Mouse (Mus musculus): ENCODE results near the gene Bpifb3. TPM values are rescaled to one million over a fixed set of nuclear protein-coding genes. Genes with fewer than 3 reads are reported as not detected.

Gene Bpifb3
- polyA plus RNA-seq, 1 experiment, result not detected

DNA sequence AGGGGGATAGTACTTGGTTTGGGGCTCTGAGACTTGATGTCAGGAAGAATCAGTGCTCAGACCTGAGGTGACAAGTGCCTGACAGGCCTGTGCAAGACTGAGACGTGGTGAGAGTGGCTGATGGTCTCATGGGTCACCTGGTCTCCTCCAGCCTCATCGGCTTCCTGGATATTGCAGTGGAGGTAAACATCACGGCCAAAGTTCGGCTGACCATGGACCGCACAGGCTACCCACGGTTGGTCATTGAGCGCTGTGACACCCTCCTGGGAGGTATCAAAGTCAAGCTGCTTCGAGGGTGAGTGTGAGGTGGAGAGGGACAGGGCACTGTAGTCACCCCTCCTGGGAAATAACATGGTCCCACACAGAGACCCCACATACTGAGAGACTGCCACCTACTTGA, 26.5 kb downstream of the Bpifb3 start:
- H3K36me3 ChIP-seq (ENCODE audit: control insufficient read depth, insufficient read depth), result no peaks in the 10 kb centered on the region
- no peaks in the 10 kb centered on the region for H3K79me2 ChIP-seq (ENCODE audit: control insufficient read depth, insufficient read depth)
- no peak overlapping the region for H3ac ChIP-seq (ENCODE audit: control insufficient read depth, insufficient read length)
- no peak overlapping the region for H3K4me2 ChIP-seq (ENCODE audit: low read depth)
- H3K4me3 ChIP-seq, result no peak overlapping the region
- TF ChIP-seq MAX (IDR thresholded peaks at IDR 0.05; ENCODE audit: low read depth) (no peak), TCF3 (IDR thresholded peaks at IDR 0.05; ENCODE audit: insufficient read length, low read depth) (no peak), USF1 (IDR thresholded peaks at IDR 0.05; ENCODE audit: low read depth) (no peak), POLR2AphosphoS2 (IDR thresholded peaks at IDR 0.05; ENCODE audit: insufficient read length, low read depth) (no peak), TCF12 (IDR thresholded peaks at IDR 0.05; ENCODE audit: insufficient read depth, poor library complexity, severe bottlenecking) (no peak), MYOD1 (IDR thresholded peaks at IDR 0.05; ENCODE audit: control insufficient read depth in 1 of 3, insufficient read length in 2 of 3, low read depth in 2 of 3) (no peak), POLR2A (IDR thresholded peaks at IDR 0.05; ENCODE audit: insufficient read length, low read depth) (no peak), CEBPB (IDR thresholded peaks at IDR 0.05; ENCODE audit: insufficient read depth, poor library complexity, severe bottlenecking) (no peak), REST (IDR thresholded peaks at IDR 0.05; ENCODE audit: insufficient read depth, insufficient read length) (no peak), E2F4 (IDR thresholded peaks at IDR 0.05; ENCODE audit: insufficient read depth) (no peak), SRF (IDR thresholded peaks at IDR 0.05; ENCODE audit: control insufficient read depth, insufficient read length, low read depth) (no peak), MYOG (IDR thresholded peaks at IDR 0.05; ENCODE audit: control insufficient read depth in 1 of 3, insufficient read depth in 1 of 3, insufficient read length in 2 of 3, low read depth in 2 of 3) (no peak)
- no peaks in the 10 kb centered on the region for H3K27me3 ChIP-seq (ENCODE audit: control insufficient read depth, insufficient read depth, insufficient read length)

GRCm38 (mm10) chr2:153952897-153953296, 34.9 kb downstream of the Bpifb3 start:
- TF ChIP-seq CEBPB (IDR thresholded peaks at IDR 0.05; ENCODE audit: insufficient read depth, poor library complexity, severe bottlenecking) (no peak), POLR2A (IDR thresholded peaks at IDR 0.05; ENCODE audit: insufficient read length, low read depth) (no peak), POLR2AphosphoS2 (IDR thresholded peaks at IDR 0.05; ENCODE audit: insufficient read length, low read depth) (no peak), MYOD1 (IDR thresholded peaks at IDR 0.05; ENCODE audit: control insufficient read depth in 1 of 3, insufficient read length in 2 of 3, low read depth in 2 of 3) (no peak)
- Histone ChIP-seq H3K27me3 (ENCODE audit: control insufficient read depth, insufficient read depth, insufficient read length) (no peaks in the 10 kb centered on the region), H3ac (ENCODE audit: control insufficient read depth, insufficient read length) (no peak overlapping the region), H3K4me3 (no peak overlapping the region), H3K79me2 (ENCODE audit: control insufficient read depth, insufficient read depth) (no peaks in the 10 kb centered on the region), H3K4me2 (ENCODE audit: low read depth) (no peak overlapping the region), H3K36me3 (ENCODE audit: control insufficient read depth, insufficient read depth) (no peaks in the 10 kb centered on the region)

DNA sequence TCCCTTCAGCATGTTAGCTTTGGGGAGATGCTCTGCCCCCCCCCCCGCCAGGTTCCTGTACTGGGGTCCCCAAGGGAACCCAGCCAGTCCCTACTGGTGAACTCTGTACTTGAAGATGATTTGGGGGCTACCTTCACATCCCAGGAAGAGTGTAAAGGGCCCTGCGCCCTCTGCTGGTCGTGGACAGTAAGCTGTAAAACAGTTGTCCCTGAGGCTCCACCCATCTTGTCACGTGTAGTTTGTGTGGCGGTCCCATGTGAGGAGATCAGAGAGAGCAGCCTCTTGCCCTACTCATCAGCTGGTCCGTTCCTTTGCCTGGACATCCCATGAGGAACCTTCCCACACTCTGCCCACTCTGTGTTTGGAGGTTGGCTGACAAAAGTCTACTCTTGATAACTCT, 35.8 kb downstream of the Bpifb3 start:
- H3K4me2 ChIP-seq (ENCODE audit: low read depth), result no peak overlapping the region
- no peaks in the 10 kb centered on the region for H3K79me2 ChIP-seq (ENCODE audit: control insufficient read depth, insufficient read depth)
- H3ac ChIP-seq (ENCODE audit: control insufficient read depth, insufficient read length), result no peak overlapping the region
- TF ChIP-seq E2F4 (IDR thresholded peaks at IDR 0.05; ENCODE audit: insufficient read depth) (no peak), POLR2A (IDR thresholded peaks at IDR 0.05; ENCODE audit: insufficient read length, low read depth) (no peak), REST (IDR thresholded peaks at IDR 0.05; ENCODE audit: insufficient read depth, insufficient read length) (no peak), MYOD1 (IDR thresholded peaks at IDR 0.05; ENCODE audit: control insufficient read depth in 1 of 3, insufficient read length in 2 of 3, low read depth in 2 of 3) (no peak), USF1 (IDR thresholded peaks at IDR 0.05; ENCODE audit: low read depth) (no peak), SRF (IDR thresholded peaks at IDR 0.05; ENCODE audit: control insufficient read depth, insufficient read length, low read depth) (no peak), MAX (IDR thresholded peaks at IDR 0.05; ENCODE audit: low read depth) (no peak), TCF12 (IDR thresholded peaks at IDR 0.05; ENCODE audit: insufficient read depth, poor library complexity, severe bottlenecking) (no peak), MYOG (IDR thresholded peaks at IDR 0.05; ENCODE audit: control insufficient read depth in 1 of 3, insufficient read depth in 1 of 3, insufficient read length in 2 of 3, low read depth in 2 of 3) (no peak), POLR2AphosphoS2 (IDR thresholded peaks at IDR 0.05; ENCODE audit: insufficient read length, low read depth) (no peak), CEBPB (IDR thresholded peaks at IDR 0.05; ENCODE audit: insufficient read depth, poor library complexity, severe bottlenecking) (no peak), TCF3 (IDR thresholded peaks at IDR 0.05; ENCODE audit: insufficient read length, low read depth) (no peak)
- no peaks in the 10 kb centered on the region for H3K27me3 ChIP-seq (ENCODE audit: control insufficient read depth, insufficient read depth, insufficient read length)
- no peak overlapping the region for H3K4me3 ChIP-seq
- H3K36me3 ChIP-seq (ENCODE audit: control insufficient read depth, insufficient read depth), result no peaks in the 10 kb centered on the region

DNA sequence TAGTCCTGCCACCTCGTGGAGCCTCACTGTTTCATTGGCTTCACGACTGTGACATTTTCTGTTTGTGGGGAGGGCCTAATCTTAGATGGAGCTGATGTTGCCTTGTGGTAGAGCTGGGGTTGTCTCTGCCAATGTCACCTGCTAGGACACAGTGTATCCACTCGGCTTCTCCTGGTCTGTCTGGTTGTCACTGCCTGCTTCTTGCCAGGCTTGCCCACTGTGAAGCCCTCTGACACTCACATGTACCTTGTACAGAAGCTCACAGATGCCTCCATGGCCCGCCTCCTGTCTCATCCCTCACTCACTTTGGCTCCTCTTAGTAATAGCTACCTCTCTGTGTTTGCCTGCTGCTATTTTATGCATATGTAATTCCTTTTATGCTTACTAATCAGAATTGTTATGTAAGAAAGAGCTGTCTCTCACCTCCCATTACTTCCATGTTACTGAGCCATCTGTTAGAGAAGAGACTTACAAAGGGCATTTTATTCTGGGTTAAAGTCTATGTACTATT, 44.8 kb downstream of the Bpifb3 start:
- no peaks in the 10 kb centered on the region for H3K27me3 ChIP-seq (ENCODE audit: control insufficient read depth, insufficient read depth, insufficient read length)

More for the DNA sequence above, 44.8 kb downstream of the Bpifb3 start:
- TF ChIP-seq POLR2AphosphoS2 (IDR thresholded peaks at IDR 0.05; ENCODE audit: insufficient read length, low read depth) (no peak), TCF3 (IDR thresholded peaks at IDR 0.05; ENCODE audit: insufficient read length, low read depth) (no peak), SRF (IDR thresholded peaks at IDR 0.05; ENCODE audit: control insufficient read depth, insufficient read length, low read depth) (no peak), MAX (IDR thresholded peaks at IDR 0.05; ENCODE audit: low read depth) (no peak), E2F4 (IDR thresholded peaks at IDR 0.05; ENCODE audit: insufficient read depth) (no peak), REST (IDR thresholded peaks at IDR 0.05; ENCODE audit: insufficient read depth, insufficient read length) (no peak), MYOG (IDR thresholded peaks at IDR 0.05; ENCODE audit: control insufficient read depth in 1 of 3, insufficient read depth in 1 of 3, insufficient read length in 2 of 3, low read depth in 2 of 3) (no peak), MYOD1 (IDR thresholded peaks at IDR 0.05; ENCODE audit: control insufficient read depth in 1 of 3, insufficient read length in 2 of 3, low read depth in 2 of 3) (no peak), USF1 (IDR thresholded peaks at IDR 0.05; ENCODE audit: low read depth) (no peak), POLR2A (IDR thresholded peaks at IDR 0.05; ENCODE audit: insufficient read length, low read depth) (no peak), TCF12 (IDR thresholded peaks at IDR 0.05; ENCODE audit: insufficient read depth, poor library complexity, severe bottlenecking) (no peak), CEBPB (IDR thresholded peaks at IDR 0.05; ENCODE audit: insufficient read depth, poor library complexity, severe bottlenecking) (no peak)
- Histone ChIP-seq H3K79me2 (ENCODE audit: control insufficient read depth, insufficient read depth) (no peaks in the 10 kb centered on the region), H3ac (ENCODE audit: control insufficient read depth, insufficient read length) (no peak overlapping the region), H3K4me2 (ENCODE audit: low read depth) (no peak overlapping the region), H3K36me3 (ENCODE audit: control insufficient read depth, insufficient read depth) (no peaks in the 10 kb centered on the region), H3K4me3 (no peak overlapping the region)

Data from myocyte (in vitro differentiated cells).